In genomic region chr11:52359686-52360470, GRCm38 (mm10) we compare ENCODE assay signal across 8 mouse cellular contexts. TPM values are rescaled to one million over a fixed set of nuclear protein-coding genes. Genes with fewer than 3 reads are reported as not detected.
DNase-seq lines count a peak whose midpoint lies in the region; ATAC-seq and TF ChIP-seq lines count a peak whose summit lies in the region.

No protein-coding gene starts in this region.

- peak; percentile 60 to 71 for DNase-seq in heart, adult 18-20 months
- no peak for DNase-seq in heart, postnatal 10 days
- DNase-seq in brain, adult 2 months (ENCODE audit: low read depth, low spot score): peak; percentile 82
- DNase-seq in frontal cortex, postnatal 36 days (ENCODE audit: low spot score in 2 of 2): peak; percentile 51 to 66
- DNase-seq in kidney, postnatal 0 days (ENCODE audit: low spot score): no peak
- DNase-seq in ovary, postnatal 36 days (ENCODE audit: low spot score): no peak
- no peak for DNase-seq in urinary bladder, postnatal 4 days (ENCODE audit: low spot score in 2 of 2)

- no peaks in the 10 kb centered on the region for H3K36me3 ChIP-seq in kidney, postnatal 0 days (ENCODE audit: insufficient read depth, low read length)
- peaks cover 19% of the 10 kb centered on the region for H3K36me3 ChIP-seq in megakaryocyte, embryonic 14.5 days (replicated peaks; ENCODE audit: low read length)

- peak overlapping the region; percentile 99 for H3K27ac ChIP-seq in kidney, postnatal 0 days

- no peaks in the 10 kb centered on the region for H3K27me3 ChIP-seq in kidney, postnatal 0 days (ENCODE audit: insufficient read depth, low read length)
- no peaks in the 10 kb centered on the region for H3K27me3 ChIP-seq in megakaryocyte, embryonic 14.5 days (replicated peaks)

- WGBS in kidney, postnatal 0 days: 16% methylated on average over 22 of the region's 22 CpGs

- H3K9ac ChIP-seq in kidney, postnatal 0 days (ENCODE audit: low read depth, low read length): peak overlapping the region; percentile 96

- H3K4me2 ChIP-seq in kidney, postnatal 0 days (ENCODE audit: low read length): peak overlapping the region; percentile 77

- H3K4me1 ChIP-seq in kidney, postnatal 0 days (replicated peaks; ENCODE audit: insufficient read depth, low read length): peaks cover 34% of the 10 kb centered on the region
- peaks cover 54% of the 10 kb centered on the region for H3K4me1 ChIP-seq in megakaryocyte, embryonic 14.5 days

- no peak; the same call in 1 of the 2 replicates for ATAC-seq in kidney, postnatal 0 days (replicated peaks; ENCODE audit: low FRiP score, low read depth)

- H3K4me3 ChIP-seq in kidney, postnatal 0 days (replicated peaks; ENCODE audit: low read depth, low read length): peak overlapping the region; percentile 95
- H3K4me3 ChIP-seq in megakaryocyte, embryonic 14.5 days (replicated peaks): peak overlapping the region; percentile 99

- intact Hi-C loops in heart, postnatal 10 days (cut with DNase I): no loop called here

- no peaks in the 10 kb centered on the region for H3K9me3 ChIP-seq in kidney, postnatal 0 days (replicated peaks; ENCODE audit: low read length)
- no peaks in the 10 kb centered on the region for H3K9me3 ChIP-seq in megakaryocyte, embryonic 14.5 days

- no peak for TF ChIP-seq CTCF in kidney, postnatal 0 days (IDR thresholded peaks at IDR 0.05; ENCODE audit: low read depth)

RNA-seq across cellular contexts. Expression of gene Vdac1, which starts 0.8 kb away (rescaled TPM):
- 1,000 to 10,000 TPM; 1,073 to 1,213 TPM for total RNA-seq in heart, adult 18-20 months (2021)
- total RNA-seq in heart, postnatal 10 days (2021): 100 to 1,000 TPM; 861 to 884 TPM
- polyA plus RNA-seq in kidney, postnatal 0 days (2015; fragmentation: Nextera tagmentation; extraction: Ambion mirVana): 355 and 398 TPM in 2 replicates
- 11.2 and 27.3 TPM in 2 replicates for polyA plus RNA-seq in megakaryocyte, embryonic 14.5 days (2012; ENCODE audit: insufficient read depth, low replicate concordance)

RNA-seq across cellular contexts. Expression of gene 9530068E07Rik, which starts 36.4 kb away (rescaled TPM):
- total RNA-seq in heart, adult 18-20 months (2021): 10 to 100 TPM; 69.2 to 74.4 TPM
- 100 to 1,000 TPM; 111 to 117 TPM for total RNA-seq in heart, postnatal 10 days (2021)
- polyA plus RNA-seq in kidney, postnatal 0 days (2015; fragmentation: Nextera tagmentation; extraction: Ambion mirVana): 228 and 245 TPM in 2 replicates
- 87.8 and 171 TPM in 2 replicates for polyA plus RNA-seq in megakaryocyte, embryonic 14.5 days (2012; ENCODE audit: insufficient read depth, low replicate concordance)

Comparison
In these comparisons a context has a peak if more than half of its experiments do, and no peak if none do; other contexts are left out.
1. DNase-seq: peak in heart, adult 18-20 months (2 of 2), brain, adult 2 months (single experiment) and frontal cortex, postnatal 36 days (2 of 2); none in heart, postnatal 10 days (0 of 2), kidney, postnatal 0 days (single experiment), ovary, postnatal 36 days (single experiment) and urinary bladder, postnatal 4 days (0 of 2).